Mouse (Mus musculus): ENCODE results near the gene Vgll4.

The Vgll4 gene

GRCm38 (mm10) chr6:114814199-114814881 is 155.5 kb downstream of the Vgll4 start:
- DNase-seq (ENCODE audit: extremely low spot score, low read depth, low spot score), result no peak

GRCm38 (mm10) chr6:114812779-114813178 is 157.0 kb downstream of the Vgll4 start:
- no peak for DNase-seq (ENCODE audit: extremely low spot score, low read depth, low spot score)

- no peak for DNase-seq (ENCODE audit: extremely low spot score, low read depth, low spot score)
Measured at GRCm38 (mm10) chr6:114812322-114812721, 157.5 kb downstream of the Vgll4 start.
